Mouse (Mus musculus) myocyte (in vitro differentiated cells): ENCODE measurements around the gene Pgm3. TPM values are rescaled to one million over a fixed set of nuclear protein-coding genes. Genes with fewer than 3 reads are reported as not detected.
A peak's percentile ranks its signal among the peaks of the same experiment; 100 is the strongest.

Source experiments
- H3K27me3 ChIP-seq: one replicate; pipeline ENCODE4 v1.6.1; 2011; ENCODE audit not compliant: control insufficient read depth, insufficient read depth, insufficient read length
- H3K36me3 ChIP-seq: one replicate; pipeline ENCODE4 v1.6.1; 2011; ENCODE audit not compliant: control insufficient read depth, insufficient read depth
- H3K4me2 ChIP-seq: one replicate; pipeline ENCODE4 v1.6.1; 2011; ENCODE audit warnings: low read depth, control low read depth
- H3K4me3 ChIP-seq: one replicate; pipeline ENCODE4 v1.5.1; 2011; ENCODE audit warnings: mild to moderate bottlenecking, control low read depth, moderate library complexity
- H3K79me2 ChIP-seq: one replicate; pipeline ENCODE4 v1.6.1; 2011; ENCODE audit not compliant: control insufficient read depth, insufficient read depth
- H3ac ChIP-seq: one replicate; pipeline ENCODE4 v1.6.1; 2011; ENCODE audit not compliant: control insufficient read depth, insufficient read length
- CEBPB ChIP-seq: IDR thresholded peaks from 2 replicates; pipeline ENCODE4 v1.6.1; 2011; ENCODE audit warnings: mild to moderate bottlenecking, moderate library complexity; ENCODE audit not compliant: poor library complexity, insufficient read depth, severe bottlenecking
- E2F4 ChIP-seq: IDR thresholded peaks from one replicate; pipeline ENCODE4 v1.6.1; 2011; ENCODE audit warnings: mild to moderate bottlenecking, control low read depth, moderate library complexity; ENCODE audit not compliant: insufficient read depth
- MAX ChIP-seq: IDR thresholded peaks from one replicate; pipeline ENCODE4 v1.6.1; 2011; ENCODE audit warnings: low read depth, mild to moderate bottlenecking, control low read depth
- MYOD1 ChIP-seq, 3 experiments: IDR thresholded peaks; one replicate each; pipeline ENCODE4 v1.6.1; 2011; ENCODE audit warnings: control low read depth in 2 of 3, low read depth in 2 of 3, mild to moderate bottlenecking in 2 of 3, moderate library complexity in 1 of 3; ENCODE audit not compliant: insufficient read length in 2 of 3, control insufficient read depth in 1 of 3
- MYOG ChIP-seq, 3 experiments: IDR thresholded peaks; one replicate each; pipeline ENCODE4 v1.6.1; 2011; ENCODE audit warnings: control low read depth in 2 of 3, low read depth in 2 of 3, mild to moderate bottlenecking in 2 of 3; ENCODE audit not compliant: insufficient read length in 2 of 3, control insufficient read depth in 1 of 3, insufficient read depth in 1 of 3
- POLR2A ChIP-seq: IDR thresholded peaks from one replicate; pipeline ENCODE4 v1.6.1; 2011; ENCODE audit warnings: low read depth, mild to moderate bottlenecking, control low read depth, moderate library complexity; ENCODE audit not compliant: insufficient read length
- POLR2AphosphoS2 ChIP-seq: IDR thresholded peaks from one replicate; pipeline ENCODE4 v1.6.1; 2011; ENCODE audit warnings: low read depth, control low read depth; ENCODE audit not compliant: insufficient read length
- REST ChIP-seq: IDR thresholded peaks from one replicate; pipeline ENCODE4 v1.6.1; 2011; ENCODE audit warnings: mild to moderate bottlenecking, control low read depth, moderate library complexity; ENCODE audit not compliant: insufficient read depth, insufficient read length
- SRF ChIP-seq: IDR thresholded peaks from one replicate; pipeline ENCODE4 v1.6.1; 2011; ENCODE audit warnings: low read depth; ENCODE audit not compliant: control insufficient read depth, insufficient read length
- TCF12 ChIP-seq: IDR thresholded peaks from one replicate; pipeline ENCODE4 v1.6.1; 2011; ENCODE audit warnings: mild to moderate bottlenecking, control low read depth; ENCODE audit not compliant: poor library complexity, insufficient read depth, severe bottlenecking
- TCF3 ChIP-seq: IDR thresholded peaks from one replicate; pipeline ENCODE4 v1.6.1; 2011; ENCODE audit warnings: low read depth, control low read depth; ENCODE audit not compliant: insufficient read length
- USF1 ChIP-seq: IDR thresholded peaks from one replicate; pipeline ENCODE4 v1.6.1; 2011; ENCODE audit warnings: low read depth, mild to moderate bottlenecking, control low read depth, moderate library complexity
- polyA plus RNA-seq: library from polyadenylated mRNA; unstranded; fragments of >200 nt; fragmentation: generic; extraction: Trizol; gene quantifications from one replicate; pipeline ENCODE4 v1.2.1, GENCODE M21; 2012; ENCODE audit warnings: missing spikeins

The Pgm3 gene
- polyA plus RNA-seq, 1 experiment = 8.5 TPM

DNA sequence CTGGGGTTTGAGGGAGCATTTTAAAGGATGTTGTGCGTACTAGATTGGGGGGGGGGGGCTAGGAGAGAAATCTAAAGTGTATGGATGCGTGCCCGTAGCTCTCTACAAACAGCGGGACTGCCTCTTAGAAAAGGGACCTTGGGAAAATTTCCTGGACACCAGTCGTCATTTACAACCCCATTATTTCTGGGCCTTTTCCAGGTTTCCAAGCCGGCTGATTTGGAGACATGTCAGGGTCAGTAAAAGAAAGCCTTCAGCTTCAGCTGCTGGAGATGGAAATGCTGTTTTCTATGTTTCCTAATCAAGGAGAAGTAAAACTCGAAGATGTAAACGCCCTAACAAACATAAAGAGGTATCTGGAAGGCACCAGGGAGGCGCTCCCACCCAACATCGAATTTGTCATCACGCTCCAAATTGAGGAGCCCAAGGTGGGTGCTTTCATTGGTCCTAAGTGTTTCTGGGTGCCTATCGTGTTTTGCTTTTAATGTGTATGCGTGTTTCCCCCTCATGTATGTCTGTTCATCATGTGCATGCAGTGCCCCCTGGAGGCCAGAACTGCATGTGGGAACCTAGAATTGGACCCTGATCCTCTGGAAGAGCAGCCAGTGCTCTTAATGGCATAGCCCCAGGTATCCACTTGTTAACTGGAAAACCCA is 1.1 kb upstream of the Pgm3 start:
- Histone ChIP-seq H3K79me2 (peaks cover 9% of the 10 kb centered on the region), H3K4me2 (peak overlapping the region; percentile 82), H3K36me3 (no peaks in the 10 kb centered on the region), H3K4me3 (peak overlapping the region; percentile 59), H3ac (peak overlapping the region; percentile 63), H3K27me3 (no peaks in the 10 kb centered on the region)
- no peak for TF ChIP-seq USF1
- TF ChIP-seq POLR2AphosphoS2 = no peak
- no peak for TF ChIP-seq E2F4
- TF ChIP-seq REST = no peak
- no peak for TF ChIP-seq TCF3
- TF ChIP-seq MAX = no peak
- TF ChIP-seq MYOG (IDR thresholded peaks at IDR 0.05; ENCODE audit: control insufficient read depth in 1 of 3, insufficient read depth in 1 of 3, insufficient read length in 2 of 3, low read depth in 2 of 3) = no peak
- TF ChIP-seq TCF12 = no peak
- TF ChIP-seq CEBPB = no peak
- no peak for TF ChIP-seq MYOD1 (IDR thresholded peaks at IDR 0.05; ENCODE audit: control insufficient read depth in 1 of 3, insufficient read length in 2 of 3, low read depth in 2 of 3)
- TF ChIP-seq SRF = no peak
- TF ChIP-seq POLR2A = no peak

DNA sequence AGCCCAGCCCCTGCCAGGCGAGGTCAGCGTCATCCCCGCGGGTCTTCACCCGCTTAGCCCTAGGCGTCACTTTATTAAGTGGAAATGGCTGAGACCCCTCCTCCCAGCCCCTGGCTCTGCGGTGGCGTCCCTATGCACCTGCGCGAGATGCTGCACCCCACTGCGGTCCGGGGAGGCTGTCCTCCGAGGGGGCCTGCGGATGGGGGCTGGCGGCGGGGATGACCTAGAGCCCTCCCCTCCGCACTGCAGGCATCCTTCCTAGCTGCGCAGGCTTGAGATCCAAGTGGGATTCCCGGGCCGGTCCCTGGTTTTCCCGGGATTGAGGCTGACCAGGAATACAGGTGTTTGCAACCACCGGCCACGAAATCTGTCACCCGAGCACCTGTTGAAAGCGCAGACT is 554 bp upstream of the Pgm3 start:
- Histone ChIP-seq H3K36me3 (no peaks in the 10 kb centered on the region), H3K4me3 (peak overlapping the region; percentile 59), H3K27me3 (no peaks in the 10 kb centered on the region), H3K79me2 (peaks cover 9% of the 10 kb centered on the region), H3K4me2 (peak overlapping the region; percentile 82), H3ac (peak overlapping the region; percentile 63)
- TF ChIP-seq MAX = no peak
- no peak for TF ChIP-seq USF1
- no peak for TF ChIP-seq E2F4
- TF ChIP-seq REST = no peak
- TF ChIP-seq TCF3 = no peak
- TF ChIP-seq MYOG (IDR thresholded peaks at IDR 0.05; ENCODE audit: control insufficient read depth in 1 of 3, insufficient read depth in 1 of 3, insufficient read length in 2 of 3, low read depth in 2 of 3) = no peak

DNA sequence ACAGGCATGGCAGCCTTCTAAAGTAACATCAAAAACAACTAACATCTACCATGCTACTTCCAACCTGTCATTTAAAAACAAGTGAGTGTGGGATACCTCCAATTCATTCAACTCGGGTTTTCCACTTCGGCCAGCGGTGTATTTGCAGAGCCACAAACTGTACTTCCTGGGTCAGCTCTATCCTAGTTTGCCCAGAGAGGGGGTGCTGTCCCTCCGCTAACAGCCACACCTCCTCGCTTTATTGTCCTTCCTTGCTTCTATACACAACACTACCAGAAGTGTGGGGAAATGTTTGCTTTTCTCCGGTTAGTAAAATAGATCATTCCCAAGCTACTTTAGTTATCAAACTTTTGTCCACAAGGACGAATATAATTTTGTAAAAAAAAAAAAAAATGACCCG is 696 bp downstream of the Pgm3 start:
- Histone ChIP-seq H3ac (peak overlapping the region; percentile 63), H3K27me3 (no peaks in the 10 kb centered on the region), H3K4me3 (peak overlapping the region; percentile 59), H3K4me2 (peak overlapping the region; percentile 85), H3K36me3 (no peaks in the 10 kb centered on the region), H3K79me2 (peaks cover 9% of the 10 kb centered on the region)
- no peak for TF ChIP-seq MAX
- no peak for TF ChIP-seq REST

GRCm38 (mm10) chr9:86570261-86570890 is 1.3 kb downstream of the Pgm3 start:
- Histone ChIP-seq H3ac (no peak overlapping the region), H3K4me3 (peak overlapping the region; percentile 59), H3K4me2 (peak overlapping the region; percentile 85), H3K79me2 (peaks cover 9% of the 10 kb centered on the region), H3K36me3 (no peaks in the 10 kb centered on the region), H3K27me3 (no peaks in the 10 kb centered on the region)
- TF ChIP-seq POLR2AphosphoS2 (no peak), POLR2A (no peak), TCF3 (no peak), MAX (no peak), E2F4 (no peak), SRF (no peak), MYOG (IDR thresholded peaks at IDR 0.05; ENCODE audit: control insufficient read depth in 1 of 3, insufficient read depth in 1 of 3, insufficient read length in 2 of 3, low read depth in 2 of 3) (no peak), TCF12 (no peak), MYOD1 (IDR thresholded peaks at IDR 0.05; ENCODE audit: control insufficient read depth in 1 of 3, insufficient read length in 2 of 3, low read depth in 2 of 3) (no peak)

- TF ChIP-seq MYOD1 (IDR thresholded peaks at IDR 0.05; ENCODE audit: control insufficient read depth in 1 of 3, insufficient read length in 2 of 3, low read depth in 2 of 3) = no peak
- Histone ChIP-seq H3K36me3 (peaks cover 4% of the 10 kb centered on the region), H3ac (no peak overlapping the region), H3K4me3 (no peak overlapping the region), H3K4me2 (no peak overlapping the region), H3K79me2 (peaks cover 9% of the 10 kb centered on the region), H3K27me3 (no peaks in the 10 kb centered on the region)
Observed at GRCm38 (mm10) chr9:86569314-86569910, 2.2 kb downstream of the Pgm3 start.
